Mouse (Mus musculus): Measurements from ENCODE around the gene Vcan. TPM values are rescaled to one million over a fixed set of nuclear protein-coding genes. Genes with fewer than 3 reads are reported as not detected.

Gene Vcan
- 36.5 and 46.5 TPM in 2 replicates for polyA plus RNA-seq (2015; fragmentation: Nextera tagmentation; extraction: Ambion mirVana)

DNA sequence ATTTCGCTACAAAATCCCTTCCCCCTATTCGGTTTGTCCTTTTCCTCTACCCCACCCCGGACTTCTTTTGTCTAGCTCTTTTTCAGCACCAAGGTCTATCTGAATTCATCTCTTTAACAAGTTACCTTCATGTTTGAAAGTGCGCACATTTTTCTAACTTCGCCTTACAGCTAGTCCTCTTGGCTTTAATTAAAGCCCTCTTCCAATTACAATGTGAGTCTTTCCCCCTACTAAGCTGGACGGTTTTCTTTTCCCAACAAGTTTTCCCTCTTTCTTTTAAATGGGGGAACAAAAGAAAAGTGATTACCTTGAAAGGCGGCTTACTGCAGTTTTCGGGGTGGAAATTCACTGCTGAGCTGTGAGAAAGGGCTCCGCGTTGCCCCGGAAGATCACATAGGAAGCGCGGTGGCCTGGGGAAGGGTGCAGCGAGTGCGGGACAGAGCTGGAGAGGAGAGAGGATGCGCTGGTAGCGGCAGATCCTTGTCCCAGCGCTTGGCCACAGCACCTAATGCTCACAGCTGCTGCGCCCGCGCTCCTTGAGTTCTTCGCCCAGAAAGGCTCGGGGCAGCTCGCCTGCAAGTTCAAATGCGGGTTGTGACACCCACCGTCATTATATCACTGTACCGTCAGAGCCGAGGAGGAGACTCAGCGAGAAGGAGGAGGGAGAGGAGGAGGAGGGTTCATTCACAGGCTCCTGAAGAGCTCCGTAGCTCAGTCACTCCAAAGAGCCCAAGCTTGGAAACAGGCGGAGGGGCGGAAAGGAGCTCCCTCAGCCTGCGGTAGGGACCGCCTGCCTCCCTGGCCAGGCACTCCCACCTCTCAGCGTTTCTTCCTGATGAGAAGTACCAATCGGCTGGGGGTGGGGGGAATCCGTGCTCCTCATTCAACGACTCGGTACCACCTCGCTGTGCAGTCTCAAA, at the start of gene Vcan:
TSS of gene Vcan (minus strand) at position 744 of the 920 bp plus-strand sequence.
- Histone ChIP-seq H3K4me3 (ENCODE audit: low read length) (peak within 1 kb of the TSS; percentile 67), H3K27me3 (ENCODE audit: control insufficient read depth, insufficient read depth, low read length) (no peaks in the 10 kb centered on the region), H3K9ac (ENCODE audit: low read length) (peak within 1 kb of the TSS; percentile 83), H3K9me3 (replicated peaks; ENCODE audit: control insufficient read depth, low read length) (no peaks in the 10 kb centered on the region), H3K4me1 (ENCODE audit: control insufficient read depth, insufficient read depth, low read length) (peaks cover 25% of the 10 kb centered on the region), H3K27ac (ENCODE audit: low read length) (peak within 1 kb of the TSS; percentile 91), H3K4me2 (ENCODE audit: low read depth, low read length) (peak within 1 kb of the TSS; percentile 79), H3K36me3 (ENCODE audit: control insufficient read depth, insufficient read depth) (no peaks in the 10 kb centered on the region)
- ATAC-seq (replicated peaks; ENCODE audit: extremely low read depth, insufficient read depth, low FRiP score) = peak; percentile 43
- under 1% methylated on average over 40 of the region's 40 CpGs for WGBS

GRCm38 (mm10) chr13:89791475-89791874, 49.2 kb upstream of the Vcan start:
- H3K9me3 ChIP-seq (replicated peaks; ENCODE audit: control insufficient read depth, low read length) = no peaks in the 10 kb centered on the region
- no peaks in the 10 kb centered on the region for H3K36me3 ChIP-seq (ENCODE audit: control insufficient read depth, insufficient read depth)
- ATAC-seq (replicated peaks; ENCODE audit: extremely low read depth, insufficient read depth, low FRiP score) = no peak
- no peak overlapping the region for H3K4me3 ChIP-seq (ENCODE audit: low read length)
- H3K4me1 ChIP-seq (ENCODE audit: control insufficient read depth, insufficient read depth, low read length) = no peaks in the 10 kb centered on the region
- H3K27me3 ChIP-seq (ENCODE audit: control insufficient read depth, insufficient read depth, low read length) = no peaks in the 10 kb centered on the region
- 51% methylated on average over 5 of the region's 5 CpGs for WGBS
- no peak overlapping the region for H3K27ac ChIP-seq (ENCODE audit: low read length)
- H3K9ac ChIP-seq (ENCODE audit: low read length) = no peak overlapping the region
- H3K4me2 ChIP-seq (ENCODE audit: low read depth, low read length) = no peak overlapping the region

GRCm38 (mm10) chr13:89782886-89783285, 40.6 kb upstream of the Vcan start:
- no peak overlapping the region for H3K27ac ChIP-seq (ENCODE audit: low read length)
- WGBS = 55% methylated on average over 2 of the region's 2 CpGs
- H3K9me3 ChIP-seq (replicated peaks; ENCODE audit: control insufficient read depth, low read length) = no peaks in the 10 kb centered on the region
- no peaks in the 10 kb centered on the region for H3K4me1 ChIP-seq (ENCODE audit: control insufficient read depth, insufficient read depth, low read length)
- no peak overlapping the region for H3K9ac ChIP-seq (ENCODE audit: low read length)
- no peak overlapping the region for H3K4me3 ChIP-seq (ENCODE audit: low read length)
- H3K27me3 ChIP-seq (ENCODE audit: control insufficient read depth, insufficient read depth, low read length) = no peaks in the 10 kb centered on the region
- H3K4me2 ChIP-seq (ENCODE audit: low read depth, low read length) = no peak overlapping the region
- no peaks in the 10 kb centered on the region for H3K36me3 ChIP-seq (ENCODE audit: control insufficient read depth, insufficient read depth)
- ATAC-seq (replicated peaks; ENCODE audit: extremely low read depth, insufficient read depth, low FRiP score) = no peak

- no peak overlapping the region for H3K4me3 ChIP-seq (ENCODE audit: low read length)
- no peak overlapping the region for H3K4me2 ChIP-seq (ENCODE audit: low read depth, low read length)
- no peak for ATAC-seq (replicated peaks; ENCODE audit: extremely low read depth, insufficient read depth, low FRiP score)
- H3K27me3 ChIP-seq (ENCODE audit: control insufficient read depth, insufficient read depth, low read length) = no peaks in the 10 kb centered on the region
- no peaks in the 10 kb centered on the region for H3K9me3 ChIP-seq (replicated peaks; ENCODE audit: control insufficient read depth, low read length)
- WGBS = 69% methylated on average over 3 of the region's 3 CpGs
- H3K9ac ChIP-seq (ENCODE audit: low read length) = no peak overlapping the region
- H3K4me1 ChIP-seq (ENCODE audit: control insufficient read depth, insufficient read depth, low read length) = peaks cover 3% of the 10 kb centered on the region; the same call in 1 of the 2 replicates
- H3K27ac ChIP-seq (ENCODE audit: low read length) = no peak overlapping the region
- no peaks in the 10 kb centered on the region for H3K36me3 ChIP-seq (ENCODE audit: control insufficient read depth, insufficient read depth)
Observed at GRCm38 (mm10) chr13:89780276-89780675, 38.0 kb upstream of the Vcan start.

DNA sequence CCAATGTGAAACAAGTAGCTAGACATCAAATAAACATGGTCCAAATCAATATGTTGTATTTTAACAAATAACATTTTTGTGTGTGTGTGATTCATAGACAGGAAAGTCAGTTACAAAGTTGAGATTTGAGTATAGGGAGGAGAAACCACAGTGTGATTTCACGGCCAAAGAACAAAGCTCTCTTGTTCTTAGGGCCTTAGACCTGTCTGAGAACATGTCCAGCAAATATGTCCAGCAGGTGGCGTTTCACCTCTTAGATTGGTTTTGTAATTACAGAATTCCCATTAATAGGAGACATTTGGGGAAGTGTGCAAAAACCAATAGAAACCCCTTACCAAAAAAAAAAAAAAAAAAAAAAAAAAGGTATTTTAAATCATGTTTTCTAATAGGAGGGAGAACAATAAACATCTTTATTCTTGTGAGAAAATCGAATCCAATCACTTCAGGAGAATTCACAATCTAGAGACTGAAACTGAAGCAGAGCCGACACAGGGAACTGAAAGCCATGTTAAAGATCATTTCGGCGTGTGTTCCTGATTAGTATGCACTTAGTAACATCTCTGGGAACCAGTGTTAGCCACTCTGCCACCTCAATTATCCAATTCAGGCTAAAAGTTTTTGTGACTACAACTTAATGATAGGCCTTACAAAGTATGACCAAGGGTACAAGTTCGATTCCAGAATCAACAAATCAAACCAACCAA, 37.1 kb upstream of the Vcan start:
- ATAC-seq (replicated peaks; ENCODE audit: extremely low read depth, insufficient read depth, low FRiP score) = no peak
- H3K27me3 ChIP-seq (ENCODE audit: control insufficient read depth, insufficient read depth, low read length) = no peaks in the 10 kb centered on the region
- H3K9ac ChIP-seq (ENCODE audit: low read length) = no peak overlapping the region

DNA sequence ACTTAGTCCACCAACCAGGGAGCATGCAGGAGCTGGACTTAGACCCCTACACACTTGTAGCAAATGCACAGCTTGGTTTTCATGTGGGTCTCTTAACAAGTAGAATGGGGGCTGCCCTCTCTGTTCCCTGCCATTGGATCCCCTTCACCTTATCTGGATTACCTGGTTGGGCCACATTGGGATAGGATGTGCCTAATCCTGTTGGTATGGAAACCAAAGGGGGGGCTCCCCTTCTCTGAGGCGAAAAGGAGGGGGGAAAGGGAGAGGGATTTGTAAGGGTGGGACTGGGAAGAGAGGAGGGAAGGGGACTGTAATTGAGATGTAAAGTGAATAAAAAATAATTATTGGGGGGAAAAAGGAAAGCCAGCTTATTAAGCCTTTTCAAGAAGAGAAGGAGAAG, 35.5 kb upstream of the Vcan start:
- H3K36me3 ChIP-seq (ENCODE audit: control insufficient read depth, insufficient read depth) = no peaks in the 10 kb centered on the region
- H3K27me3 ChIP-seq (ENCODE audit: control insufficient read depth, insufficient read depth, low read length) = no peaks in the 10 kb centered on the region
- H3K4me3 ChIP-seq (ENCODE audit: low read length) = no peak overlapping the region
- no peak overlapping the region for H3K27ac ChIP-seq (ENCODE audit: low read length)
- H3K9me3 ChIP-seq (replicated peaks; ENCODE audit: control insufficient read depth, low read length) = no peaks in the 10 kb centered on the region
- no peak overlapping the region for H3K9ac ChIP-seq (ENCODE audit: low read length)
- WGBS = 60% methylated on average over 1 of the region's 1 CpGs
- H3K4me2 ChIP-seq (ENCODE audit: low read depth, low read length) = no peak overlapping the region
- no peak for ATAC-seq (replicated peaks; ENCODE audit: extremely low read depth, insufficient read depth, low FRiP score)
- H3K4me1 ChIP-seq (ENCODE audit: control insufficient read depth, insufficient read depth, low read length) = peaks cover 3% of the 10 kb centered on the region; the same call in 1 of the 2 replicates

More for the DNA sequence above, 37.1 kb upstream of the Vcan start:
- WGBS = 62% methylated on average over 7 of the region's 7 CpGs
- H3K4me2 ChIP-seq (ENCODE audit: low read depth, low read length) = no peak overlapping the region
- H3K9me3 ChIP-seq (replicated peaks; ENCODE audit: control insufficient read depth, low read length) = no peaks in the 10 kb centered on the region
- no peak overlapping the region for H3K27ac ChIP-seq (ENCODE audit: low read length)
- H3K4me1 ChIP-seq (ENCODE audit: control insufficient read depth, insufficient read depth, low read length) = peaks cover 3% of the 10 kb centered on the region; the same call in 1 of the 2 replicates
- no peaks in the 10 kb centered on the region for H3K36me3 ChIP-seq (ENCODE audit: control insufficient read depth, insufficient read depth)
- H3K4me3 ChIP-seq (ENCODE audit: low read length) = no peak overlapping the region

- no peaks in the 10 kb centered on the region for H3K9me3 ChIP-seq (replicated peaks; ENCODE audit: control insufficient read depth, low read length)
- WGBS = 80% methylated on average over 1 of the region's 1 CpGs
- no peak for ATAC-seq (replicated peaks; ENCODE audit: extremely low read depth, insufficient read depth, low FRiP score)
- H3K4me2 ChIP-seq (ENCODE audit: low read depth, low read length) = no peak overlapping the region
- H3K27ac ChIP-seq (ENCODE audit: low read length) = no peak overlapping the region
- H3K27me3 ChIP-seq (ENCODE audit: control insufficient read depth, insufficient read depth, low read length) = no peaks in the 10 kb centered on the region
- no peak overlapping the region for H3K9ac ChIP-seq (ENCODE audit: low read length)
- H3K4me1 ChIP-seq (ENCODE audit: control insufficient read depth, insufficient read depth, low read length) = peaks cover 3% of the 10 kb centered on the region; the same call in 1 of the 2 replicates
- no peaks in the 10 kb centered on the region for H3K36me3 ChIP-seq (ENCODE audit: control insufficient read depth, insufficient read depth)
- H3K4me3 ChIP-seq (ENCODE audit: low read length) = no peak overlapping the region
Observed at GRCm38 (mm10) chr13:89777146-89777545, 34.8 kb upstream of the Vcan start.

DNA sequence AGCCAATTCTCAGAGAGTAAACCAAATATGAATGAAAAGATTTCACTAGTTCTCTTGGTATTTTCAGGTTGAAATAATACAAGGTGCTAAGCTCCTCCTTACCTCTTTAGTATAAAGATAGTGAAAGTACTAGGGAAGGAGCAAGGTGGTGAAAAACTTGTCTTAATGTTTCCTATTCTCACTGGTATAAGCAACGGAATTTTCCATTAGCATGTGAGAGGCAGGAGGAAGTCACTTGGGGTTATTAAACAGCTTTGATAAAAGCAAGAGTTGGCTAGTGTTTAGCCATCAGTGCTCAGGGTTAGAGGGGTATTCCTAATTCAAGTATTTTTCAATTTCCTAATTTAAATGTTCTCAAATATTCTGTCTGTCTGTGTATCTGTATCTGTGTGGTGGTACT, 24.2 kb upstream of the Vcan start:
- H3K4me1 ChIP-seq (ENCODE audit: control insufficient read depth, insufficient read depth, low read length) = no peaks in the 10 kb centered on the region
- no peak overlapping the region for H3K4me2 ChIP-seq (ENCODE audit: low read depth, low read length)
- no peak overlapping the region for H3K9ac ChIP-seq (ENCODE audit: low read length)
- no peaks in the 10 kb centered on the region for H3K9me3 ChIP-seq (replicated peaks; ENCODE audit: control insufficient read depth, low read length)
- H3K36me3 ChIP-seq (ENCODE audit: control insufficient read depth, insufficient read depth) = no peaks in the 10 kb centered on the region
- no peaks in the 10 kb centered on the region for H3K27me3 ChIP-seq (ENCODE audit: control insufficient read depth, insufficient read depth, low read length)
- no peak for ATAC-seq (replicated peaks; ENCODE audit: extremely low read depth, insufficient read depth, low FRiP score)
- WGBS = 51% methylated on average over 1 of the region's 1 CpGs
- H3K4me3 ChIP-seq (ENCODE audit: low read length) = no peak overlapping the region
- no peak overlapping the region for H3K27ac ChIP-seq (ENCODE audit: low read length)

GRCm38 (mm10) chr13:89765966-89766365, 23.7 kb upstream of the Vcan start:
- Histone ChIP-seq H3K36me3 (ENCODE audit: control insufficient read depth, insufficient read depth) (no peaks in the 10 kb centered on the region), H3K9me3 (replicated peaks; ENCODE audit: control insufficient read depth, low read length) (no peaks in the 10 kb centered on the region), H3K4me2 (ENCODE audit: low read depth, low read length) (no peak overlapping the region), H3K27me3 (ENCODE audit: control insufficient read depth, insufficient read depth, low read length) (no peaks in the 10 kb centered on the region), H3K27ac (ENCODE audit: low read length) (no peak overlapping the region), H3K4me1 (ENCODE audit: control insufficient read depth, insufficient read depth, low read length) (no peaks in the 10 kb centered on the region), H3K9ac (ENCODE audit: low read length) (no peak overlapping the region), H3K4me3 (ENCODE audit: low read length) (no peak overlapping the region)
- ATAC-seq (replicated peaks; ENCODE audit: extremely low read depth, insufficient read depth, low FRiP score) = no peak
- WGBS = 91% methylated on average over 3 of the region's 3 CpGs

Data from heart, embryonic 16.5 days (tissue).